Mouse (Mus musculus) hindbrain, embryonic 15.5 days (tissue): ENCODE data around the gene Aspdh. TPM values are rescaled to one million over a fixed set of nuclear protein-coding genes. Genes with fewer than 3 reads are reported as not detected.

Experiments used
- ATAC-seq: fragments of 200-750 bp; cut with Nextera tagmentation; 2 replicates; pipeline ENCODE4 v1.8.0; 2017; ENCODE audit warnings: low read depth, moderate number of reproducible peaks, moderate TSS enrichment; ENCODE audit not compliant: low FRiP score
- H3K27ac ChIP-seq: fragments of 300-500 bp; sonication (generic); replicated peaks from 2 replicates; pipeline ENCODE4 v1.5.1; 2015; ENCODE audit warnings: mild to moderate bottlenecking, inconsistent platforms
- H3K27me3 ChIP-seq: fragments of 300-500 bp; sonication (generic); 2 replicates; pipeline ENCODE4 v1.6.1; 2015; ENCODE audit warnings: control low read depth, inconsistent platforms
- H3K36me3 ChIP-seq: fragments of 300-500 bp; sonication (generic); 2 replicates; pipeline ENCODE4 v1.6.1; 2015; ENCODE audit warnings: control low read depth, inconsistent platforms
- H3K4me1 ChIP-seq: fragments of 300-500 bp; sonication (generic); replicated peaks from 2 replicates; pipeline ENCODE4 v1.6.1; 2015; ENCODE audit warnings: control low read depth, inconsistent platforms
- H3K4me2 ChIP-seq: fragments of 300-500 bp; sonication (generic); 2 replicates; pipeline ENCODE4 v1.6.1; 2015; ENCODE audit warnings: moderate library complexity, mild to moderate bottlenecking, inconsistent platforms
- H3K4me3 ChIP-seq: fragments of 300-500 bp; sonication (generic); 2 replicates; pipeline ENCODE4 v1.5.1; 2015; ENCODE audit warnings: mild to moderate bottlenecking, inconsistent platforms
- H3K9ac ChIP-seq: fragments of 300-500 bp; sonication (generic); 2 replicates; pipeline ENCODE4 v1.6.1; 2015; ENCODE audit warnings: inconsistent platforms
- H3K9me3 ChIP-seq: fragments of 300-500 bp; sonication (generic); 2 replicates; pipeline ENCODE4 v1.6.1; 2016; ENCODE audit warnings: control low read depth, inconsistent platforms
- WGBS: fragments of 180-500 bp; shearing (Covaris S2); methylation state at CpG from one replicate; pipeline ENCODE4 v1.1.7; 2015; 5-methylcytosine and 5-hydroxymethylcytosine counted together
- polyA plus RNA-seq: library from polyadenylated mRNA; unstranded; fragments of >200 nt; fragmentation: Nextera tagmentation; extraction: Ambion mirVana; gene quantifications from 2 replicates; pipeline ENCODE4 v1.2.1, GENCODE M21; 2015

Aspdh gene
- 3.7 and 5.0 TPM in 2 replicates for polyA plus RNA-seq

GRCm38 (mm10) chr7:44465111-44465510, at the start of gene Aspdh:
Gene Aspdh, plus strand, starts transcription at chr7:44465391.
- peak within 1 kb of the TSS; percentile 97 for H3K27ac ChIP-seq
- H3K36me3 ChIP-seq = peaks cover 29% of the 10 kb centered on the region
- no peak for ATAC-seq
- H3K4me3 ChIP-seq = no peak within 1 kb of the TSS
- WGBS = 36% methylated on average over 2 of the region's 2 CpGs
- H3K27me3 ChIP-seq = no peaks in the 10 kb centered on the region
- H3K4me1 ChIP-seq = peaks cover 64% of the 10 kb centered on the region
- no peak within 1 kb of the TSS for H3K4me2 ChIP-seq
- 0 out of 2 replicates have a peak within 1 kb of the TSS, but pooled peaks have one; percentile 2 for H3K9ac ChIP-seq
- H3K9me3 ChIP-seq = no peaks in the 10 kb centered on the region

- 17% methylated on average over 8 of the region's 8 CpGs for WGBS
- H3K4me1 ChIP-seq = peaks cover 46% of the 10 kb centered on the region
- H3K9me3 ChIP-seq = no peaks in the 10 kb centered on the region
- peak overlapping the region; percentile 47; the same call in 1 of the 2 replicates for H3K9ac ChIP-seq
- no peaks in the 10 kb centered on the region for H3K36me3 ChIP-seq
- H3K4me2 ChIP-seq = peak overlapping the region; percentile 63
- peak overlapping the region; percentile 100 for H3K27ac ChIP-seq
- H3K4me3 ChIP-seq = peak overlapping the region; percentile 92
- no peak; the same call in 1 of the 2 replicates for ATAC-seq
- H3K27me3 ChIP-seq = no peaks in the 10 kb centered on the region
Measured at GRCm38 (mm10) chr7:44427666-44428065, 37.5 kb upstream of the Aspdh start.

GRCm38 (mm10) chr7:44428171-44428950, 36.8 kb upstream of the Aspdh start:
- H3K4me1 ChIP-seq = peaks cover 52% of the 10 kb centered on the region
- H3K27ac ChIP-seq = peak overlapping the region; percentile 100
- WGBS = 2% methylated on average over 17 of the region's 38 CpGs
- peak overlapping the region; percentile 97 for H3K9ac ChIP-seq
- H3K4me2 ChIP-seq = peak overlapping the region; percentile 96
- H3K4me3 ChIP-seq = peak overlapping the region; percentile 92
- no peaks in the 10 kb centered on the region for H3K27me3 ChIP-seq
- ATAC-seq = peak; percentile 41
- no peaks in the 10 kb centered on the region for H3K9me3 ChIP-seq
- H3K36me3 ChIP-seq = no peaks in the 10 kb centered on the region

GRCm38 (mm10) chr7:44428968-44429521, 36.1 kb upstream of the Aspdh start, which contains the start of gene Lrrc4b:
Gene Lrrc4b, plus strand, starts transcription at chr7:44429018.
- WGBS = under 1% methylated on average over 49 of the region's 69 CpGs
- Histone ChIP-seq H3K4me3 (peak within 1 kb of the TSS; percentile 92), H3K9me3 (no peaks in the 10 kb centered on the region), H3K4me2 (peak within 1 kb of the TSS; percentile 96), H3K9ac (peak within 1 kb of the TSS; percentile 97), H3K4me1 (peaks cover 58% of the 10 kb centered on the region), H3K36me3 (no peaks in the 10 kb centered on the region), H3K27ac (peak within 1 kb of the TSS; percentile 100), H3K27me3 (no peaks in the 10 kb centered on the region)
- ATAC-seq = peak; percentile 54

GRCm38 (mm10) chr7:44429534-44430488, 35.4 kb upstream of the Aspdh start:
- peak; percentile 20 for ATAC-seq
- peak overlapping the region; percentile 97 for H3K9ac ChIP-seq
- peaks cover 59% of the 10 kb centered on the region for H3K4me1 ChIP-seq
- no peaks in the 10 kb centered on the region for H3K27me3 ChIP-seq
- peak overlapping the region; percentile 92 for H3K4me3 ChIP-seq
- H3K9me3 ChIP-seq = no peaks in the 10 kb centered on the region
- peak overlapping the region; percentile 96 for H3K4me2 ChIP-seq
- under 1% methylated on average over 32 of the region's 32 CpGs for WGBS
- H3K36me3 ChIP-seq = no peaks in the 10 kb centered on the region
- H3K27ac ChIP-seq = peak overlapping the region; percentile 100

- WGBS = 74% methylated on average over 6 of the region's 6 CpGs
- Histone ChIP-seq H3K9me3 (no peaks in the 10 kb centered on the region), H3K9ac (no peak overlapping the region), H3K4me2 (no peak overlapping the region), H3K27ac (peak overlapping the region; percentile 20; the same call in 1 of the 2 replicates), H3K27me3 (no peaks in the 10 kb centered on the region), H3K4me3 (no peak overlapping the region), H3K4me1 (peaks cover 58% of the 10 kb centered on the region), H3K36me3 (no peaks in the 10 kb centered on the region)
- ATAC-seq = no peak
Measured at GRCm38 (mm10) chr7:44432550-44432949, 32.6 kb upstream of the Aspdh start.

- 8% methylated on average over 7 of the region's 7 CpGs for WGBS
Measured at GRCm38 (mm10) chr7:44433371-44433770, 31.8 kb upstream of the Aspdh start.

GRCm38 (mm10) chr7:44434089-44434488, 31.1 kb upstream of the Aspdh start:
- Histone ChIP-seq H3K9ac (no peak overlapping the region), H3K36me3 (no peaks in the 10 kb centered on the region), H3K4me3 (no peak overlapping the region), H3K27me3 (no peaks in the 10 kb centered on the region), H3K4me2 (no peak overlapping the region), H3K9me3 (no peaks in the 10 kb centered on the region), H3K27ac (no peak overlapping the region), H3K4me1 (peaks cover 56% of the 10 kb centered on the region)
- no peak for ATAC-seq
- 77% methylated on average over 9 of the region's 9 CpGs for WGBS

More at GRCm38 (mm10) chr7:44433371-44433770, 31.8 kb upstream of the Aspdh start:
- Histone ChIP-seq H3K27ac (no peak overlapping the region), H3K9me3 (no peaks in the 10 kb centered on the region), H3K27me3 (no peaks in the 10 kb centered on the region), H3K4me3 (no peak overlapping the region), H3K9ac (no peak overlapping the region), H3K4me2 (no peak overlapping the region), H3K36me3 (no peaks in the 10 kb centered on the region), H3K4me1 (peaks cover 56% of the 10 kb centered on the region)
- peak; percentile 10; the same call in 1 of the 2 replicates for ATAC-seq

- no peak overlapping the region for H3K27ac ChIP-seq
- 70% methylated on average over 5 of the region's 5 CpGs for WGBS
- H3K4me2 ChIP-seq = no peak overlapping the region
- H3K36me3 ChIP-seq = no peaks in the 10 kb centered on the region
- H3K9me3 ChIP-seq = no peaks in the 10 kb centered on the region
- H3K9ac ChIP-seq = no peak overlapping the region
- no peak for ATAC-seq
- H3K27me3 ChIP-seq = no peaks in the 10 kb centered on the region
- H3K4me1 ChIP-seq = peaks cover 52% of the 10 kb centered on the region
- no peak overlapping the region for H3K4me3 ChIP-seq
Measured at GRCm38 (mm10) chr7:44435796-44436195, 29.4 kb upstream of the Aspdh start.

GRCm38 (mm10) chr7:44436267-44436666, 28.9 kb upstream of the Aspdh start:
- H3K9ac ChIP-seq = no peak overlapping the region
- H3K4me3 ChIP-seq = no peak overlapping the region
- no peak for ATAC-seq
- H3K36me3 ChIP-seq = no peaks in the 10 kb centered on the region
- H3K27ac ChIP-seq = no peak overlapping the region
- H3K9me3 ChIP-seq = no peaks in the 10 kb centered on the region
- H3K4me2 ChIP-seq = no peak overlapping the region
- no peaks in the 10 kb centered on the region for H3K27me3 ChIP-seq
- peaks cover 52% of the 10 kb centered on the region for H3K4me1 ChIP-seq
- 11% methylated on average over 1 of the region's 1 CpGs for WGBS

- Histone ChIP-seq H3K9ac (no peak overlapping the region), H3K36me3 (no peaks in the 10 kb centered on the region), H3K4me3 (no peak overlapping the region), H3K9me3 (no peaks in the 10 kb centered on the region), H3K4me2 (no peak overlapping the region), H3K4me1 (peaks cover 44% of the 10 kb centered on the region), H3K27me3 (no peaks in the 10 kb centered on the region), H3K27ac (no peak overlapping the region)
- 77% methylated on average over 1 of the region's 1 CpGs for WGBS
- no peak for ATAC-seq
Measured at GRCm38 (mm10) chr7:44437188-44437587, 28.0 kb upstream of the Aspdh start.
